Mouse (Mus musculus): Measurements from ENCODE around the gene Prss36. TPM values are rescaled to one million over a fixed set of nuclear protein-coding genes. Genes with fewer than 3 reads are reported as not detected.

Prss36 gene
- polyA plus RNA-seq, 1 experiment from 2014 or later: 14.2 TPM

- H3K27me3 ChIP-seq (ENCODE audit: control insufficient read depth, insufficient read depth, low read length): peaks cover 25% of the 10 kb centered on the region
- no peak overlapping the region for H3K4me2 ChIP-seq (replicated peaks)
- DNase-seq (ENCODE audit: low spot score) (no peak), ATAC-seq (ENCODE audit: low FRiP score) (no peak)
- no peaks in the 10 kb centered on the region for H3K4me1 ChIP-seq (replicated peaks; ENCODE audit: control insufficient read depth, insufficient read depth, low read length)
- no peak overlapping the region for H3K27ac ChIP-seq
- H3K4me3 ChIP-seq (replicated peaks; ENCODE audit: low read length): no peak overlapping the region
- WGBS: 91% methylated on average over 11 of the region's 11 CpGs
- H3K9me3 ChIP-seq (ENCODE audit: control insufficient read depth, low read length): no peaks in the 10 kb centered on the region
- no peak overlapping the region for H3K9ac ChIP-seq
- H3K36me3 ChIP-seq (replicated peaks; ENCODE audit: control insufficient read depth, insufficient read depth): peaks cover 43% of the 10 kb centered on the region
Observed at GRCm38 (mm10) chr7:127926846-127927245, 19.7 kb downstream of the Prss36 start.

- ATAC-seq (ENCODE audit: low FRiP score) (no peak), DNase-seq (ENCODE audit: low spot score) (no peak)
- Histone ChIP-seq H3K9ac (no peak overlapping the region), H3K36me3 (replicated peaks; ENCODE audit: control insufficient read depth, insufficient read depth) (peaks cover 51% of the 10 kb centered on the region), H3K27me3 (ENCODE audit: control insufficient read depth, insufficient read depth, low read length) (peaks cover 25% of the 10 kb centered on the region), H3K4me1 (replicated peaks; ENCODE audit: control insufficient read depth, insufficient read depth, low read length) (no peaks in the 10 kb centered on the region), H3K4me2 (replicated peaks) (no peak overlapping the region), H3K9me3 (ENCODE audit: control insufficient read depth, low read length) (no peaks in the 10 kb centered on the region), H3K27ac (no peak overlapping the region), H3K4me3 (replicated peaks; ENCODE audit: low read length) (no peak overlapping the region)
- WGBS: 94% methylated on average over 8 of the region's 8 CpGs
Observed at GRCm38 (mm10) chr7:127926066-127926465, 20.5 kb downstream of the Prss36 start.

DNA sequence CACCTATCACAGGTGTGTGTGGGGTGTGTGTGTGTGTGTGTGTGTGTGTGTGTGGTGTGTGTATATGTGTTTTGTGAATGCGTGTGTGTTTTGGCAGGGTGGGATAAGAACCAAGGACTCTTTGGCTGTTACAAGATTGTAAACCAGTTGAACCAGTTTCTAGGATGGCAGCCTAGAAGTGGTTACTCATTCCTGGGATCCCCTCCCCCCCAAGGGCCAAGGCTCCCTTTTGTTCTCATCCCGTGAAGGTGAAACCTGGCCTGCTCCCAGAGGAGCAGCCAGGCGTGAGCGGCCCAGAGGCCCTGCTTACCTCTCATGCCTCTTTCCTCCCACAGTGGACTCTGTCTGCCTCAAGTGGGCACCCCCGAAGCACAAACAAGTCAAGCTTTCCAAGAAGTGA is 21.3 kb downstream of the Prss36 start:
- 66% methylated on average over 5 of the region's 5 CpGs for WGBS
- H3K27me3 ChIP-seq (ENCODE audit: control insufficient read depth, insufficient read depth, low read length): peaks cover 23% of the 10 kb centered on the region
- H3K9ac ChIP-seq: no peak overlapping the region
- no peak overlapping the region for H3K4me2 ChIP-seq (replicated peaks)
- no peaks in the 10 kb centered on the region for H3K4me1 ChIP-seq (replicated peaks; ENCODE audit: control insufficient read depth, insufficient read depth, low read length)
- H3K4me3 ChIP-seq (replicated peaks; ENCODE audit: low read length): no peak overlapping the region
- no peak for DNase-seq (ENCODE audit: low spot score)
- no peak for ATAC-seq (ENCODE audit: low FRiP score)
- no peaks in the 10 kb centered on the region for H3K9me3 ChIP-seq (ENCODE audit: control insufficient read depth, low read length)
- peaks cover 59% of the 10 kb centered on the region for H3K36me3 ChIP-seq (replicated peaks; ENCODE audit: control insufficient read depth, insufficient read depth)
- H3K27ac ChIP-seq: no peak overlapping the region

GRCm38 (mm10) chr7:127923714-127924113 is 22.8 kb downstream of the Prss36 start:
- Histone ChIP-seq H3K36me3 (replicated peaks; ENCODE audit: control insufficient read depth, insufficient read depth) (peaks cover 67% of the 10 kb centered on the region), H3K4me1 (replicated peaks; ENCODE audit: control insufficient read depth, insufficient read depth, low read length) (no peaks in the 10 kb centered on the region), H3K4me2 (replicated peaks) (no peak overlapping the region), H3K9ac (no peak overlapping the region), H3K9me3 (ENCODE audit: control insufficient read depth, low read length) (no peaks in the 10 kb centered on the region), H3K4me3 (replicated peaks; ENCODE audit: low read length) (no peak overlapping the region), H3K27ac (no peak overlapping the region), H3K27me3 (ENCODE audit: control insufficient read depth, insufficient read depth, low read length) (peaks cover 10% of the 10 kb centered on the region)
- 91% methylated on average over 5 of the region's 5 CpGs for WGBS
- DNase-seq (ENCODE audit: low spot score): no peak
- no peak for ATAC-seq (ENCODE audit: low FRiP score)

DNA sequence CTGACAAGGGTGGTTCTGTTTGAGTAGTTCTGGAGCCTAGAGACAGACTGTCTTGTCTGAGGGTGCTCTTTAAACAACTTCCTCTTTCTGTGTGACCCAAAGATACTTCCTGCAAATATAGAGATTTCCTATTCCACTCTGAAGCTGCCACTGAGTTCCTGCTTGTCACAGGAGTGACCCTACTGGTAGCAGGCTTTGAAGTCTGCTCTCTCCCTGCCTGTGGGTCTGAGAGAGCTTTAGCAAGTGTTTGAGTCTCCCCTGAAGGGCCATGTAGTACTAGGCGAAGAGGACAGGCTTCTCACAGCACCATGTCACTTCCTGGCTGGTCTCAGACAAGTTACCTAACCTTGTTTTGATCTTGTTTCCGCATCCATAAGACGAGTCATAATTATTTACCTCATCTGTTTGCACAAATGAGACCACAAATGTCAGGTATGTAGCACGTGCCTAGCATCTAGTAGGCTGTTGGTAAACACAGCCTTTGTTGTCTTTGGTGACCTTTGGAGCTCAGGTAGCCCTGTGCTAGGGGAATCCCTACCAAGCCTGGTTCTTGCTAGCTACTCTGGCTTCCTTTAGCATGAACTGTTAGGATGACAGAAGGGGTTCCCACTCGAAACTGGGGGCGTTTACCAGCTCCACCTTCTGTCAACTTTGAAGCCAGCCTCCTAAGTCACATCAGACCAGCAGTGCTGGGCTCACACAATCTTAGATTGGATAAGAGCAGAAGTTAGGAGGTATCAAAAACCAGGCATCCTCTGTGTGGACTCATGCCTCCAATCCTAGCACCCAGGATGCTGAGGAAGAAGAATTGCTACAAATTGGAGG is 23.9 kb downstream of the Prss36 start:
- DNase-seq (ENCODE audit: low spot score) (no peak), ATAC-seq (ENCODE audit: low FRiP score) (no peak)
- WGBS: 85% methylated on average over 6 of the region's 6 CpGs
- H3K27ac ChIP-seq: no peak overlapping the region
- no peaks in the 10 kb centered on the region for H3K9me3 ChIP-seq (ENCODE audit: control insufficient read depth, low read length)
- peaks cover 75% of the 10 kb centered on the region for H3K36me3 ChIP-seq (replicated peaks; ENCODE audit: control insufficient read depth, insufficient read depth)
- H3K27me3 ChIP-seq (ENCODE audit: control insufficient read depth, insufficient read depth, low read length): no peaks in the 10 kb centered on the region
- H3K4me1 ChIP-seq (replicated peaks; ENCODE audit: control insufficient read depth, insufficient read depth, low read length): no peaks in the 10 kb centered on the region
- H3K4me2 ChIP-seq (replicated peaks): no peak overlapping the region
- H3K9ac ChIP-seq: no peak overlapping the region
- H3K4me3 ChIP-seq (replicated peaks; ENCODE audit: low read length): no peak overlapping the region

GRCm38 (mm10) chr7:127921516-127921915 is 25.0 kb downstream of the Prss36 start:
- no peak overlapping the region for H3K9ac ChIP-seq
- WGBS: 64% methylated on average over 8 of the region's 8 CpGs
- ATAC-seq (ENCODE audit: low FRiP score) (no peak), DNase-seq (ENCODE audit: low spot score) (no peak)
- H3K27me3 ChIP-seq (ENCODE audit: control insufficient read depth, insufficient read depth, low read length): no peaks in the 10 kb centered on the region
- peaks cover 82% of the 10 kb centered on the region for H3K36me3 ChIP-seq (replicated peaks; ENCODE audit: control insufficient read depth, insufficient read depth)
- no peak overlapping the region for H3K4me2 ChIP-seq (replicated peaks)
- H3K4me1 ChIP-seq (replicated peaks; ENCODE audit: control insufficient read depth, insufficient read depth, low read length): no peaks in the 10 kb centered on the region
- no peaks in the 10 kb centered on the region for H3K9me3 ChIP-seq (ENCODE audit: control insufficient read depth, low read length)
- no peak overlapping the region for H3K4me3 ChIP-seq (replicated peaks; ENCODE audit: low read length)
- no peak overlapping the region for H3K27ac ChIP-seq

DNA sequence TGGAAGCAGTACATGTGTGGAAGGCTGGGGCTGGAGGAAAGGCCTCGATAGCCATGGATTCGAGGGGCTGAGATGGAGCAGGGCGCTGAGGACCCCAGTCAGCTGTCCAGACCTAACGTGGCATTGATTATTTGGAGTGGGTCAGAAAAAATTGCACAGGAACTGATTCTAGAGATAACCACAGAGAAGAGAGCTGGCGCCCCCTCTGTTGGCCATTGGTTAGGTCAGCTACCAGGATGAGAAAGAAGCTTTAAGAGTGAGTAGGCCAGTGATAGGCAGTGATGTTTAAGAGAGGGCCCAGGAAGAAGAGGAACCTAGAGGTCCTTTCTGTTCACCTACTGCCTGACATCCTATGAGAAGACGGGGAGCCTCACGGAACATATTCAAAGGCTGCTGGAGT is 27.2 kb downstream of the Prss36 start:
- WGBS: 77% methylated on average over 7 of the region's 7 CpGs
- Histone ChIP-seq H3K27me3 (ENCODE audit: control insufficient read depth, insufficient read depth, low read length) (no peaks in the 10 kb centered on the region), H3K9me3 (ENCODE audit: control insufficient read depth, low read length) (no peaks in the 10 kb centered on the region), H3K4me2 (replicated peaks) (no peak overlapping the region), H3K27ac (no peak overlapping the region), H3K36me3 (replicated peaks; ENCODE audit: control insufficient read depth, insufficient read depth) (peaks cover 73% of the 10 kb centered on the region), H3K4me1 (replicated peaks; ENCODE audit: control insufficient read depth, insufficient read depth, low read length) (no peaks in the 10 kb centered on the region), H3K4me3 (replicated peaks; ENCODE audit: low read length) (no peak overlapping the region), H3K9ac (no peak overlapping the region)
- ATAC-seq (ENCODE audit: low FRiP score) (no peak), DNase-seq (ENCODE audit: low spot score) (no peak)

DNA sequence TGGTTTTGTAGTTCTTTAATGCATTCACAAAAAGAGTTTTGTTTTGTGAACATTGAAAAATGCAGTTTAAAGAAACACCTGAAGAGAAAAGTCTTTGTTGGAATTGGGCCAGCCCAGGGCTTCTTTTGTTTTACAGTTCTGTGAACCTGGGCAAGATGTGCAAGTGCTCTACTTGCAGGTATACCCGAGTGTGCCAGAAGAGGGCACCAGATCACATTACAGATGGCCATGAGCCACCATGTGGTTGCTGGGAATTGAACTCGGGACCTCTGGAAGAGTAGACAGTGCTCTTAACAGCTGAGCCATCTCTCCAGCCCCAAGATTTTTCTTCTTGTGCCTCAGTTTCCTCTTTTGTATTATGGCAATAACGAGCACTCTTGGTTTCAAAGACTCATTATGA is 28.3 kb downstream of the Prss36 start:
- no peak for DNase-seq (ENCODE audit: low spot score)
- H3K9me3 ChIP-seq (ENCODE audit: control insufficient read depth, low read length): no peaks in the 10 kb centered on the region
- 58% methylated on average over 3 of the region's 3 CpGs for WGBS

GRCm38 (mm10) chr7:127915293-127915692 is 31.2 kb downstream of the Prss36 start:
- no peak overlapping the region for H3K4me3 ChIP-seq (replicated peaks; ENCODE audit: low read length)
- WGBS: 96% methylated on average over 12 of the region's 12 CpGs
- no peaks in the 10 kb centered on the region for H3K27me3 ChIP-seq (ENCODE audit: control insufficient read depth, insufficient read depth, low read length)
- peaks cover 40% of the 10 kb centered on the region for H3K36me3 ChIP-seq (replicated peaks; ENCODE audit: control insufficient read depth, insufficient read depth)
- no peaks in the 10 kb centered on the region for H3K9me3 ChIP-seq (ENCODE audit: control insufficient read depth, low read length)
- no peak overlapping the region for H3K27ac ChIP-seq
- peaks cover 9% of the 10 kb centered on the region for H3K4me1 ChIP-seq (replicated peaks; ENCODE audit: control insufficient read depth, insufficient read depth, low read length)
- DNase-seq (ENCODE audit: low spot score): no peak
- no peak overlapping the region for H3K4me2 ChIP-seq (replicated peaks)
- H3K9ac ChIP-seq: no peak overlapping the region
- ATAC-seq (ENCODE audit: low FRiP score): no peak

More for the DNA sequence above, 28.3 kb downstream of the Prss36 start:
- H3K27ac ChIP-seq: no peak overlapping the region
- peaks cover 63% of the 10 kb centered on the region for H3K36me3 ChIP-seq (replicated peaks; ENCODE audit: control insufficient read depth, insufficient read depth)
- no peak overlapping the region for H3K9ac ChIP-seq
- no peak for ATAC-seq (ENCODE audit: low FRiP score)
- H3K4me2 ChIP-seq (replicated peaks): no peak overlapping the region
- no peak overlapping the region for H3K4me3 ChIP-seq (replicated peaks; ENCODE audit: low read length)
- peaks cover under 1% of the 10 kb centered on the region; the same call in 1 of the 2 replicates for H3K4me1 ChIP-seq (replicated peaks; ENCODE audit: control insufficient read depth, insufficient read depth, low read length)
- H3K27me3 ChIP-seq (ENCODE audit: control insufficient read depth, insufficient read depth, low read length): no peaks in the 10 kb centered on the region
